Mouse (Mus musculus): ENCODE measurements at regions not wholly inside any gene's neighbourhood (a gene's known extent, or its start where the extent isn't known, plus 50 kb on each side); places are given as distances from the start of the nearest gene placed in this dataset.
"Not testable (repeated sequence)": the region's sequence is repeated elsewhere in the genome, so short reads cannot be mapped to it uniquely, and the experiment has no call there.

GRCm38 (mm10) chr5:96898120-96898672 is 99.3 kb upstream of the Bmp2k start:
- peak; percentile 42 to 55 for DNase-seq (ENCODE audit: low spot score in 2 of 2)

GRCm38 (mm10) chr5:96898695-96899094 is 98.8 kb upstream of the Bmp2k start:
- DNase-seq (ENCODE audit: low spot score in 2 of 2), result no peak

GRCm38 (mm10) chr5:96905572-96906271 is 91.8 kb upstream of the Bmp2k start:
- peak; percentile 26 to 62 for DNase-seq (ENCODE audit: low spot score in 2 of 2)

- not testable (repeated sequence) for DNase-seq (ENCODE audit: low spot score in 2 of 2)
These were observed 89.1 kb upstream of the Bmp2k start for GRCm38 (mm10) chr5:96908371-96908770.

- DNase-seq (ENCODE audit: low spot score in 2 of 2), result no peak
These were observed 88.3 kb upstream of the Bmp2k start for GRCm38 (mm10) chr5:96909218-96909617.

- peak; percentile 24 to 34 for DNase-seq (ENCODE audit: low spot score in 2 of 2)
These were observed 85.8 kb upstream of the Bmp2k start for GRCm38 (mm10) chr5:96911550-96912253.

- DNase-seq (ENCODE audit: low spot score in 2 of 2), result no peak
These were observed 85.2 kb upstream of the Bmp2k start for GRCm38 (mm10) chr5:96912254-96912635.

- no peak for DNase-seq (ENCODE audit: low spot score in 2 of 2)
These were observed 84.7 kb upstream of the Bmp2k start for GRCm38 (mm10) chr5:96912781-96913180.

- no peak for DNase-seq (ENCODE audit: low spot score in 2 of 2)
These were observed 83.8 kb upstream of the Bmp2k start for GRCm38 (mm10) chr5:96913711-96914110.

GRCm38 (mm10) chr5:96914696-96915404 is 82.6 kb upstream of the Bmp2k start:
- DNase-seq (ENCODE audit: low spot score in 2 of 2), result no peak

GRCm38 (mm10) chr5:96916897-96917296 is 80.6 kb upstream of the Bmp2k start:
- DNase-seq (ENCODE audit: low spot score in 2 of 2), result no peak

GRCm38 (mm10) chr5:96917596-96918258 is 79.8 kb upstream of the Bmp2k start:
- peak; percentile 19 to 34 for DNase-seq (ENCODE audit: low spot score in 2 of 2)

GRCm38 (mm10) chr5:96919149-96919548 is 78.3 kb upstream of the Bmp2k start:
- no peak for DNase-seq (ENCODE audit: low spot score in 2 of 2)

GRCm38 (mm10) chr5:96921037-96921436 is 76.5 kb upstream of the Bmp2k start:
- DNase-seq (ENCODE audit: low spot score in 2 of 2), result no peak

- DNase-seq (ENCODE audit: low spot score in 2 of 2), result no peak
These were observed 76.0 kb upstream of the Bmp2k start for GRCm38 (mm10) chr5:96921511-96921910.

GRCm38 (mm10) chr5:96921973-96922715 is 75.3 kb upstream of the Bmp2k start:
- DNase-seq (ENCODE audit: low spot score in 2 of 2), result no peak

- DNase-seq (ENCODE audit: low spot score in 2 of 2), result no peak
These were observed 74.8 kb upstream of the Bmp2k start for GRCm38 (mm10) chr5:96922716-96923076.

GRCm38 (mm10) chr5:96923526-96923925 is 74.0 kb upstream of the Bmp2k start:
- DNase-seq (ENCODE audit: low spot score in 2 of 2), result no peak

GRCm38 (mm10) chr5:96924736-96925429 is 72.6 kb upstream of the Bmp2k start:
- no peak for DNase-seq (ENCODE audit: low spot score in 2 of 2)

- DNase-seq (ENCODE audit: low spot score in 2 of 2), result no peak
These were observed 71.5 kb upstream of the Bmp2k start for GRCm38 (mm10) chr5:96925943-96926342.

Measured in layer of hippocampus, postnatal 14 days (tissue).